Mouse (Mus musculus) midbrain, embryonic 10.5 days (tissue): ENCODE results near the gene Lhx4. TPM values are rescaled to one million over a fixed set of nuclear protein-coding genes. Genes with fewer than 3 reads are reported as not detected.

Experiments used
- DNase-seq: peaks from one replicate; pipeline ENCODE4 v3.0.0-alpha.2; 2017; ENCODE audit warnings: low spot score
- H3K27ac ChIP-seq: fragments of 300-500 bp; sonication (generic); replicated peaks from 2 replicates; pipeline ENCODE4 v1.5.1; 2016; ENCODE audit warnings: mild to moderate bottlenecking
- H3K27me3 ChIP-seq: fragments of 300-500 bp; sonication (generic); 2 replicates; pipeline ENCODE4 v1.6.1; 2016; ENCODE audit warnings: low read depth, mild to moderate bottlenecking; ENCODE audit not compliant: poor library complexity, severe bottlenecking
- H3K36me3 ChIP-seq: fragments of 300-500 bp; sonication (generic); 2 replicates; pipeline ENCODE4 v1.6.1; 2016; ENCODE audit warnings: mild to moderate bottlenecking, moderate library complexity
- H3K4me1 ChIP-seq: fragments of 300-500 bp; sonication (generic); 2 replicates; pipeline ENCODE4 v1.6.1; 2016
- H3K4me3 ChIP-seq: fragments of 300-500 bp; sonication (generic); 2 replicates; pipeline ENCODE4 v1.5.1; 2016; ENCODE audit warnings: mild to moderate bottlenecking, moderate library complexity
- H3K9me3 ChIP-seq: fragments of 300-500 bp; sonication (generic); replicated peaks from 2 replicates; pipeline ENCODE4 v1.6.1; 2016; ENCODE audit warnings: mild to moderate bottlenecking
- WGBS: fragments of 180-500 bp; shearing (Covaris S2); methylation state at CpG from one replicate; pipeline ENCODE4 v1.1.7; 2016; 5-methylcytosine and 5-hydroxymethylcytosine counted together
- polyA plus RNA-seq: library from polyadenylated mRNA; unstranded; fragments of >200 nt; fragmentation: Nextera tagmentation; extraction: Ambion mirVana; gene quantifications from 2 replicates; pipeline ENCODE4 v1.2.1, GENCODE M21; 2016

Lhx4 gene
- polyA plus RNA-seq, 1 experiment from 2014 or later = 2.2 TPM

GRCm38 (mm10) chr1:155777641-155778625, 26.4 kb upstream of the Lhx4 start:
- no peak for DNase-seq
- peaks cover 11% of the 10 kb centered on the region; the same call in 1 of the 2 replicates for H3K4me1 ChIP-seq
- peaks cover 21% of the 10 kb centered on the region for H3K36me3 ChIP-seq
- H3K9me3 ChIP-seq = 0 out of 2 replicates have a peak, but pooled peaks cover 8% of the 10 kb centered on the region
- peaks cover 73% of the 10 kb centered on the region for H3K27me3 ChIP-seq
- no peak overlapping the region for H3K27ac ChIP-seq
- WGBS = 55% methylated on average over 14 of the region's 14 CpGs
- H3K4me3 ChIP-seq = no peak overlapping the region

DNA sequence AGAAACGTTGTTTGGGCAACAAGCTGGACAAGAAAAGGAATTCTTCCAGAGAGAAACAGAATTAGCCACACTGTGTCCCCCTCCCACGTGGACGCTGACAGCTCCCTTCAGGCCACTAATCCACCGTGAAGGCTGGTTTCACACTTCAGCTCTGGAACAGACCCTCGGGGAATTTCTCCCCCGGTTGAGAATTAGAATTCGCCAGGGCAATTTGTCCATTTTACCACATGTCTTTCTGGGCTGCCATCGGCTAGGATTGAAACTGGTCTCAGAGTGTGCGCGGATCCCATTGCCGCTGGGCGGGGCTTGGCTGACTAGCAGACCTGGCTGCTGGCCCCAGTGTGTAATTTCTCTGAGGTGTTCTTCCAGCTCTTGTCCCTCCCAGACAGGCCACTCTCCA, 7.7 kb upstream of the Lhx4 start:
- 39% methylated on average over 12 of the region's 12 CpGs for WGBS
- H3K27me3 ChIP-seq = peaks cover 69% of the 10 kb centered on the region
- no peak overlapping the region for H3K4me3 ChIP-seq
- H3K9me3 ChIP-seq = no peaks in the 10 kb centered on the region; the same call in 1 of the 2 replicates
- no peak overlapping the region for H3K27ac ChIP-seq
- H3K36me3 ChIP-seq = no peaks in the 10 kb centered on the region
- H3K4me1 ChIP-seq = peaks cover 12% of the 10 kb centered on the region
- peak; percentile 80 for DNase-seq

GRCm38 (mm10) chr1:155758711-155759110, 7.2 kb upstream of the Lhx4 start:
- Histone ChIP-seq H3K4me3 (no peak overlapping the region), H3K36me3 (no peaks in the 10 kb centered on the region), H3K27ac (no peak overlapping the region), H3K9me3 (no peaks in the 10 kb centered on the region; the same call in 1 of the 2 replicates), H3K27me3 (peaks cover 74% of the 10 kb centered on the region), H3K4me1 (peaks cover 12% of the 10 kb centered on the region)
- whole genome bisulfite sequencing = 83% methylated on average over 4 of the region's 4 CpGs
- DNase-seq = no peak

- no peak overlapping the region for H3K27ac ChIP-seq
- H3K4me3 ChIP-seq = no peak overlapping the region
- H3K4me1 ChIP-seq = peaks cover 12% of the 10 kb centered on the region
- no peaks in the 10 kb centered on the region; the same call in 1 of the 2 replicates for H3K9me3 ChIP-seq
- WGBS = 77% methylated on average over 7 of the region's 7 CpGs
- no peaks in the 10 kb centered on the region for H3K36me3 ChIP-seq
- no peak for DNase-seq
- H3K27me3 ChIP-seq = peaks cover 75% of the 10 kb centered on the region
Measured at GRCm38 (mm10) chr1:155757621-155758020, 6.1 kb upstream of the Lhx4 start.

GRCm38 (mm10) chr1:155753411-155753810, 1.9 kb upstream of the Lhx4 start:
- Histone ChIP-seq H3K36me3 (no peaks in the 10 kb centered on the region), H3K27me3 (peaks cover 84% of the 10 kb centered on the region), H3K27ac (no peak overlapping the region), H3K4me3 (no peak overlapping the region), H3K4me1 (peaks cover 24% of the 10 kb centered on the region), H3K9me3 (no peaks in the 10 kb centered on the region)
- DNase-seq = no peak
- WGBS = 67% methylated on average over 9 of the region's 9 CpGs

GRCm38 (mm10) chr1:155750517-155751178, 836 bp downstream of the Lhx4 start:
- Histone ChIP-seq H3K4me3 (no peak overlapping the region), H3K27ac (no peak overlapping the region), H3K9me3 (no peaks in the 10 kb centered on the region), H3K27me3 (peaks cover 96% of the 10 kb centered on the region), H3K4me1 (peaks cover 21% of the 10 kb centered on the region), H3K36me3 (no peaks in the 10 kb centered on the region)
- peak; percentile 37 for DNase-seq
- WGBS = 13% methylated on average over 11 of the region's 11 CpGs

DNA sequence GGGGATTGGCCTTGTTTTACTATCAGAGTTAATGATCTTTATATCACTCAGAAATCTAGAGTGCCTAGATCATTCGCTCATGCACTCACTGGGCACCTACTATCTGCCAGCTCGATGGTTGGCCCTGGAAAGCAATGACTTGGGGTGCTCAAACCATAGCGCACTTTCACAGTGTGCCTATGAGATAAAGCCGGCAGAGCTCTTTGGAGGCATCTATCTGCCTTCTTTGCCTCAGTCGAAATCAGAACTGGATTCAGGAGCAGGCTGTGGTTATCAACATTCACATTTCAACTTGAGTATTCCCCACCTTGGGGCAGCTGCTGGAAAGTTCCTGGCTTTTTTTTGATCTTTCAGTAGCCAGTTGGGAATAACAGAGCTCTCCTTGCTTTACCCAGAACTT, 3.6 kb downstream of the Lhx4 start:
- H3K27me3 ChIP-seq = peaks cover 100% of the 10 kb centered on the region
- DNase-seq = no peak
- peaks cover 27% of the 10 kb centered on the region for H3K4me1 ChIP-seq
- H3K36me3 ChIP-seq = no peaks in the 10 kb centered on the region
- no peaks in the 10 kb centered on the region for H3K9me3 ChIP-seq
- H3K27ac ChIP-seq = no peak overlapping the region
- WGBS = 80% methylated on average over 5 of the region's 5 CpGs
- H3K4me3 ChIP-seq = no peak overlapping the region

GRCm38 (mm10) chr1:155747011-155747410, 4.5 kb downstream of the Lhx4 start:
- peaks cover 100% of the 10 kb centered on the region for H3K27me3 ChIP-seq
- H3K4me3 ChIP-seq = no peak overlapping the region
- WGBS = 17% methylated on average over 8 of the region's 8 CpGs
- DNase-seq = no peak
- peaks cover 36% of the 10 kb centered on the region for H3K4me1 ChIP-seq
- H3K27ac ChIP-seq = no peak overlapping the region
- H3K9me3 ChIP-seq = no peaks in the 10 kb centered on the region
- H3K36me3 ChIP-seq = no peaks in the 10 kb centered on the region

- 1% methylated on average over 79 of the region's 81 CpGs for WGBS
- Histone ChIP-seq H3K4me3 (peak overlapping the region; percentile 67), H3K9me3 (no peaks in the 10 kb centered on the region), H3K36me3 (no peaks in the 10 kb centered on the region), H3K4me1 (peaks cover 39% of the 10 kb centered on the region), H3K27ac (peak overlapping the region; percentile 61), H3K27me3 (peaks cover 100% of the 10 kb centered on the region)
- peak; percentile 70 for DNase-seq
Measured at GRCm38 (mm10) chr1:155742411-155743363, 8.8 kb downstream of the Lhx4 start.

- DNase-seq = peak; percentile 82
- 1% methylated on average over 26 of the region's 26 CpGs for WGBS
- Histone ChIP-seq H3K4me1 (peaks cover 46% of the 10 kb centered on the region), H3K4me3 (peak overlapping the region; percentile 67), H3K9me3 (no peaks in the 10 kb centered on the region), H3K27ac (peak overlapping the region; percentile 61), H3K36me3 (no peaks in the 10 kb centered on the region), H3K27me3 (peaks cover 100% of the 10 kb centered on the region)
Measured at GRCm38 (mm10) chr1:155741988-155742387, 9.5 kb downstream of the Lhx4 start.

- Histone ChIP-seq H3K4me3 (peak overlapping the region; percentile 67), H3K4me1 (peaks cover 51% of the 10 kb centered on the region), H3K27me3 (peaks cover 100% of the 10 kb centered on the region), H3K36me3 (no peaks in the 10 kb centered on the region), H3K9me3 (no peaks in the 10 kb centered on the region), H3K27ac (peak overlapping the region; percentile 61; the same call in 1 of the 2 replicates)
- WGBS = under 1% methylated on average over 34 of the region's 34 CpGs
- DNase-seq = peak; percentile 63
Measured at GRCm38 (mm10) chr1:155741378-155741945, 10.0 kb downstream of the Lhx4 start.
